Mouse (Mus musculus) cerebellum, adult 2 months (tissue): ENCODE data around the gene Il11.

Experiments used
- CTCF ChIP-seq: fragments of 200-500 bp; IDR thresholded peaks from 2 replicates; pipeline ENCODE4 v1.5.1; 2011; ENCODE audit warnings: low read depth, mild to moderate bottlenecking, control low read depth, low read length, moderate library complexity, borderline replicate concordance; ENCODE audit not compliant: insufficient read depth
- POLR2A ChIP-seq: fragments of 200-500 bp; IDR thresholded peaks from 2 replicates; pipeline ENCODE4 v1.6.1; 2011; ENCODE audit warnings: low read length, control low read depth, borderline replicate concordance; ENCODE audit not compliant: insufficient read depth

DNA sequence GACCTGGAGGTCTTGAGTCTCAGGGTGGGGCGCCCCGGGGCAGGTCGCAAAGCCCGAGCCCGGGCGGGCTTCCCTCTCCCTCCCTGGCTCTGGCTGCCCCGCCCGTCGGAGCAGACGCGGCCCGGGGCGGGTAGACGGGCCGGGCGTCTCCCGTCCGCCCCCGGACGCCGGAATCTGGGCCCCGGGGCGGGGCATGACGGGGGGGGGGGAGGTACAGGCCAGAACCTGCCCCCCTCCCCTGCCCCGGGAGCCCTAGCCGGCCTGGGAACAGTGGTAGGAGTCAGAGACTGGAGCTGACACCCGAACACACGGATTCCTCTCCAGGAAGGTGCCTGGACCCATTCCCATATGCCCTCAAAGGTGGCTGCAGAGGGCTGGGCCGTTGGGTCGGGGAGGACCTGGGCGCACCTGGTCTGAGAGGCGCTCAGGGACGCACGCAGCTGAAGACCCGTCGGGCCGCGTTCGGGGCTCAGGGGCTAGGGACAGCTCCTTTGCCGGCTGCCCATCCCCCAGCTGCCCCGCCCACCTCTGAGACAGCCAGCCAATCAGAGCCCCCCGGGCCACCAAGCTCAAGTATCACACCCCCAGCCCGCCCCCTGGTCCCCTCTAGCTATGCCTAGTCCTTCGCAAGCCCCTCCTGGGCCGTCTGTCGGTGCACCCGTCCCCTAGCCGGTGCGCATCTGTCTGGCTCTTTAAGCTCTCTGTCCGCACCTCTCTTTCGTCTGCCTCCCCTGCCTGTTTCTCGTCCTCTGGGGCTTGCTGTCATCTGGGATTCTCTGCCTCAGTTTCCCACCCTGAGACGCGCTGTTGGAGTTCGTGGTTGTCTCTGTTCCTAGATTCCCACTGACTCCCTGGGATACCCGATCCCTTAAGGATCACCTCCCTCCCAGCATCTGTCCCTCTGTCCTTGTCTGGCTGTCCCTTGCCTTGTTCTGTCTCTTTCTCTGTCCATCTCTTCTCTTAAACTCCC, 5.5 kb downstream of the Il11 start:
- TF ChIP-seq CTCF (no peak), POLR2A (no peak)
